Mouse (Mus musculus) forebrain, embryonic 14.5 days (tissue): Measurements from ENCODE around the gene Ssbp2. TPM values are rescaled to one million over a fixed set of nuclear protein-coding genes. Genes with fewer than 3 reads are reported as not detected.
A peak's percentile ranks its signal among the peaks of the same experiment; 100 is the strongest.

Experiments
- ATAC-seq: fragments of 200-750 bp; cut with Nextera tagmentation; 2 replicates; pipeline ENCODE4 v1.8.0; 2017; ENCODE audit warnings: mild to moderate bottlenecking, moderate library complexity
- DNase-seq: peaks from one replicate; pipeline ENCODE4 v3.0.0-alpha.2; 2015; ENCODE audit warnings: low spot score
- H3K27ac ChIP-seq: fragments of 300-500 bp; sonication (generic); 2 replicates; pipeline ENCODE4 v1.5.1; 2014; ENCODE audit warnings: low read depth, mild to moderate bottlenecking, control low read depth, low read length, moderate library complexity
- H3K27me3 ChIP-seq: fragments of 300-500 bp; sonication (generic); replicated peaks from 2 replicates; pipeline ENCODE4 v1.6.1; 2014; ENCODE audit warnings: low read length, control low read depth, mixed read lengths; ENCODE audit not compliant: control insufficient read depth, insufficient read depth
- H3K36me3 ChIP-seq: fragments of 300-500 bp; sonication (generic); 2 replicates; pipeline ENCODE4 v1.6.1; 2014; ENCODE audit warnings: low read length, control low read depth; ENCODE audit not compliant: control insufficient read depth, insufficient read depth
- H3K4me1 ChIP-seq: fragments of 300-500 bp; sonication (generic); 2 replicates; pipeline ENCODE4 v1.6.1; 2014; ENCODE audit warnings: antibody characterized with exemption, low read length, control low read depth; ENCODE audit not compliant: control insufficient read depth, insufficient read depth
- H3K4me2 ChIP-seq: fragments of 300-500 bp; sonication (generic); 2 replicates; pipeline ENCODE4 v1.6.1; 2014; ENCODE audit warnings: mild to moderate bottlenecking, control low read depth, low read length
- H3K4me3 ChIP-seq: fragments of 300-500 bp; sonication (generic); 2 replicates; pipeline ENCODE4 v1.5.1; 2014; ENCODE audit warnings: low read depth, low read length, control low read depth
- H3K9ac ChIP-seq: fragments of 300-500 bp; sonication (generic); 2 replicates; pipeline ENCODE4 v1.6.1; 2014; ENCODE audit warnings: mild to moderate bottlenecking, low read length, control low read depth, moderate library complexity
- H3K9me3 ChIP-seq: fragments of 300-500 bp; sonication (generic); replicated peaks from 2 replicates; pipeline ENCODE4 v1.6.1; 2016; ENCODE audit warnings: low read length, control low read depth, mixed read lengths; ENCODE audit not compliant: control insufficient read depth
- WGBS: fragments of 180-500 bp; shearing (Covaris S2); extraction: QIAGEN DNeasy Blood & Tissue Kit; methylation state at CpG from one replicate; pipeline ENCODE4 v1.1.7; 2014; 5-methylcytosine and 5-hydroxymethylcytosine counted together
- polyA plus RNA-seq: library from polyadenylated mRNA; unstranded; fragments of >200 nt; fragmentation: Nextera tagmentation; extraction: Ambion mirVana; gene quantifications from 2 replicates; pipeline ENCODE4 v1.2.1, GENCODE M21; 2014

The Ssbp2 gene
- polyA plus RNA-seq, 1 experiment from 2014 or later: 252 TPM

DNA sequence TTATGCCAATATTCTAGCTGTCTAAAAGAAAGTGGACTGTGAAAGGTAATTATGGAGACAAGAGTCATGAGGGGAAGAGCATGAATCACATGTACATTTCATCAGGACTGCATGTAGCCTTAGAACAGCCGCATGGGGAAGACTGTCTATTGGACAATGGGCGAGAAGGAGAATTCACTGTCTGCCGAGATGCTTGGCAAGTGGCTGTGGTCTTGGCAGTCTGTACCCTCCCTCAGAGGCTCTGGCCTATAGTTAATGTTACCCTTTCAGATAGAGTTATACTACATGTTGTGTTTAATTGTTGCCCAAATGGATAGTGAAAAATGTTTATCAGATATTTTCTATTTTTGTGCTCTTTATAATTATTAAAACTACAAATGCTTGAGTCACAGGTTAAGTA lies 156.0 kb downstream of the Ssbp2 start:
- H3K9ac ChIP-seq: no peak overlapping the region
- H3K27me3 ChIP-seq: no peaks in the 10 kb centered on the region
- H3K36me3 ChIP-seq: 0 out of 2 replicates have a peak, but pooled peaks cover 6% of the 10 kb centered on the region
- WGBS: 68% methylated on average over 3 of the region's 3 CpGs
- H3K27ac ChIP-seq: no peak overlapping the region
- ATAC-seq: no peak
- peak; percentile 22 for DNase-seq
- H3K4me1 ChIP-seq: no peaks in the 10 kb centered on the region
- no peak overlapping the region for H3K4me3 ChIP-seq
- no peak overlapping the region for H3K4me2 ChIP-seq
- no peaks in the 10 kb centered on the region for H3K9me3 ChIP-seq

DNA sequence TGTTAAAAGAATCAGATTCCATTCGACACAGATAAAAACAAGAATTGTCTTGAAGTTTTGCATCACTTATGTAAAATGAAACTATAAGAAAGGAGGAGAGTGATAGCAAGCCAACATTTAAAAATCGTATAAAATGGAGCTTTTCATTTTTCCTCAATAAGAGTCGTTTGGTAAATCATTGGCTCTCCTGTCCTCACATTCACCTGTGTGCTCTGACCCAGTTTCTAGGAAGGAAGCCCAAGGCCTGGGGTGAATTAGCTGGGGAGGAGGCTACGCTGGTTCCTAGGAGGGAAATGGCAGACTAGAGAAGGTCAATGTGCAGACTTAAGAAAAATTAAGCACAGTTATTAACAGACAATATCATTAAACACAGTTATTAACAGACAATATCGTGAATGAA lies 156.8 kb downstream of the Ssbp2 start:
- Histone ChIP-seq H3K9ac (no peak overlapping the region), H3K9me3 (no peaks in the 10 kb centered on the region), H3K4me1 (no peaks in the 10 kb centered on the region), H3K27ac (no peak overlapping the region), H3K36me3 (0 out of 2 replicates have a peak, but pooled peaks cover 6% of the 10 kb centered on the region), H3K4me2 (no peak overlapping the region), H3K4me3 (no peak overlapping the region), H3K27me3 (no peaks in the 10 kb centered on the region)
- DNase-seq (no peak), ATAC-seq (no peak)
- 91% methylated on average over 5 of the region's 5 CpGs for WGBS

DNA sequence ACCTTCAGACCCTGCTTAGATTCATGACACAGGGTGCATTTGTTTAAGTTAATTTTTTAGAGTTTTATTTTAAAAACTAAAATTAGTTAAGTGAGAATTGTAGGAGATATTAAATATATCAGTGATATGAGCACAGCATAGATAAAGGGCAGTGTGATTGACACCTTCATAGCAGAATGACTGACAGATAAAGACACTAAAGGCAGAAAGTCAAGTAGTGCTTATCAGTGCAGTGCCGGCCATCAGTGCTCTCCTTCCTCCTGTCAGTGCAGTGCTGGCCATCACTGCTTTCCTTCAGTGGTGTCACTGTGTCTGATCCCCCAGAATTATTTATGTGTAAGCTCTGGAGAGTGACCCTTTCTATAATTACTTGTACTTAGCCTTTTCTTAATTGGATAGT lies 159.3 kb downstream of the Ssbp2 start:
- no peaks in the 10 kb centered on the region for H3K9me3 ChIP-seq
- WGBS: 68% methylated on average over 1 of the region's 1 CpGs
- H3K36me3 ChIP-seq: 0 out of 2 replicates have a peak, but pooled peaks cover 6% of the 10 kb centered on the region
- H3K27ac ChIP-seq: no peak overlapping the region
- no peak overlapping the region for H3K9ac ChIP-seq
- ATAC-seq: no peak
- no peak for DNase-seq
- H3K4me2 ChIP-seq: no peak overlapping the region
- H3K27me3 ChIP-seq: no peaks in the 10 kb centered on the region
- H3K4me1 ChIP-seq: no peaks in the 10 kb centered on the region
- no peak overlapping the region for H3K4me3 ChIP-seq

DNA sequence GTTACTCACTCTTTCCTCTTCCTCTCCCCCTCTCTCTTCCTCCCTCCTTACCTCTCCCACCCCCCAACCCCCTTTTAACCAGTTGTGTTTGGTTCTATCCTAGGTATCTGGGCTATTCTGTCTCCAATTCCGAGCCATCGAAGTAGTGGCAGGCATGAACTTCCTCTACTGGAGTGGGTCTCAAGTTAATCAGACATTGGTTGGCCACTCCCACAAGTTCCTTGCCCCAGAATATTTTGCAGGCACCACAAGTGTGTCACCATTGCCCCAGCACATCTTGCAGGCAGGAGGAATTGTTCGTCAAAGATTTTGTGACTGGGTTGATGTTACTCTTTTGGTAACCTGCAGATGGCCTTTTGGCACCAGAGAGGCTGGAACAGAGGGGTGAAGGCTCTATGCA lies 160.5 kb downstream of the Ssbp2 start:
- no peak overlapping the region for H3K4me2 ChIP-seq
- 0 out of 2 replicates have a peak, but pooled peaks cover 6% of the 10 kb centered on the region for H3K36me3 ChIP-seq
- ATAC-seq: no peak
- H3K4me3 ChIP-seq: no peak overlapping the region
- 90% methylated on average over 3 of the region's 3 CpGs for WGBS
- no peaks in the 10 kb centered on the region for H3K4me1 ChIP-seq
- no peak for DNase-seq
- no peaks in the 10 kb centered on the region for H3K9me3 ChIP-seq
- H3K27ac ChIP-seq: no peak overlapping the region
- H3K9ac ChIP-seq: no peak overlapping the region
- H3K27me3 ChIP-seq: no peaks in the 10 kb centered on the region

DNA sequence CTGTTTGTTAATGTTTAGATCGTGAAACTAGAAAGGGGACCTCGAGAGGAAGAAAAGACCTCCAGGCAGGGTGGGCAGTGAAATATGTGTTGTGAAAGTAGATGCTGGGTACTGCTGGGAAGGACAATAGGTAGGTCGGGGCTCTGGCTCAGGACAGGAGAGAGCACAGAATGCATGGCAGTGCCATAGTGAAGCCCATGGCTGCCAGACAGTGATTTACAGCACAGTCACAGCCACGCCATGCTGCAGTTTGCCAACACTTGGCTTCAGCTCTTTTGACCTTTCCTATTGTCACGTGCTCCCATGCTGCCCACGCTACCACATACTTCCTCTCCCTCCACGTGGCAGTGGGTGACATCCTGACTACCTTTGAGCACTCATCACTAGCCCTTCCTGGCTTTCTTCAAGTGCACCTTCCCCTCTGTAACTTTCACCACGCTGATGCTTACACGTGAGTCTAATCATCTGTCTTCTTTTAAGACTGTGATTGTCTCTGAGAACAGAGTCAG lies 171.3 kb downstream of the Ssbp2 start:
- Histone ChIP-seq H3K27me3 (no peaks in the 10 kb centered on the region), H3K36me3 (no peaks in the 10 kb centered on the region), H3K4me2 (no peak overlapping the region), H3K4me1 (no peaks in the 10 kb centered on the region), H3K9me3 (no peaks in the 10 kb centered on the region), H3K4me3 (no peak overlapping the region), H3K9ac (no peak overlapping the region), H3K27ac (no peak overlapping the region)
- 80% methylated on average over 9 of the region's 9 CpGs for WGBS
- DNase-seq (no peak), ATAC-seq (no peak)

DNA sequence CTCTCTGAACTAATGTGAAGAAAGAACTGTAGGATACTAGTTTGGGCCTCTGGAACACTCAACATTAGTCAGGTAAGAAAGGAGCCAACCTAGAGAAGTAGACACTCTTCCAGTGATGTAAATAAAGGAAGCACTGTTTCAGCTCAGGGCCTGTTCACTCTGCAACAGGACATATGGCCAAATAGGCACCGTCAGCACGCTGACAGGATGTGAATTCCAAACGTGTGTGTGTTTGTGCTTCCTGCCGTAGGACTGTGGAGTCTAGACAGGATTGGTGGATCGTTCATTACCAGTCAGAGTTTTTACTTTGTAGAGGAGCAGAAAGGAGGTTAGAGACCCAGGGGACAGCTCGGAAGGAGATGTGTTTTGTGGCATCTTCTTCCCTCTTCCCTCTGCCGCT lies 174.0 kb downstream of the Ssbp2 start:
- ATAC-seq: peak; percentile 18; the same call in 1 of the 2 replicates
- Histone ChIP-seq H3K4me3 (no peak overlapping the region), H3K27ac (no peak overlapping the region)

DNA sequence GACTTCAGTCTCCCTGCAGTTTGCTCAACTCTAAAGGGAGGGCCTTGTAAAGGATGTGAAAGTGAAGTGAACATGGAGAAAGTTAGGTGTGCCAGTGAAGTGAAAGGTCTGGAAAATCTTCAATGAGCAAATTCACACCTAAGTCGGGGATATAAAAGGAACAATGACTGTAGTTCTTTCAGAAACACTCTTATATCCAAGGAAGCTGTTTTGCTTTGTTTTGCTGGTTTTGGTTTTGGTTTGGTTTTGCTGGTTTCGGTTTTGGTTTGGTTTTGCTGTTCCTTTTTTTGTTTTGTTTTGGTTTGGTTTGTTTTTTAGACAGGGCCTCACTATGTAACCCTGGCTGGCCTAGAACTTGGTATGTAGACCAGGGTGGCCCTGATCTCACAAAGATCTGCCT lies 175.9 kb downstream of the Ssbp2 start:
- Histone ChIP-seq H3K36me3 (no peaks in the 10 kb centered on the region), H3K9ac (no peak overlapping the region), H3K4me1 (no peaks in the 10 kb centered on the region), H3K4me2 (no peak overlapping the region), H3K27me3 (no peaks in the 10 kb centered on the region), H3K27ac (no peak overlapping the region), H3K9me3 (no peaks in the 10 kb centered on the region), H3K4me3 (no peak overlapping the region)
- DNase-seq (no peak), ATAC-seq (no peak)
- 89% methylated on average over 2 of the region's 2 CpGs for WGBS

More for the DNA sequence above, 174.0 kb downstream of the Ssbp2 start:
- no peak for DNase-seq
- Histone ChIP-seq H3K4me2 (no peak overlapping the region), H3K36me3 (no peaks in the 10 kb centered on the region), H3K27me3 (no peaks in the 10 kb centered on the region), H3K9me3 (no peaks in the 10 kb centered on the region), H3K4me1 (no peaks in the 10 kb centered on the region), H3K9ac (no peak overlapping the region)
- WGBS: 75% methylated on average over 7 of the region's 7 CpGs

DNA sequence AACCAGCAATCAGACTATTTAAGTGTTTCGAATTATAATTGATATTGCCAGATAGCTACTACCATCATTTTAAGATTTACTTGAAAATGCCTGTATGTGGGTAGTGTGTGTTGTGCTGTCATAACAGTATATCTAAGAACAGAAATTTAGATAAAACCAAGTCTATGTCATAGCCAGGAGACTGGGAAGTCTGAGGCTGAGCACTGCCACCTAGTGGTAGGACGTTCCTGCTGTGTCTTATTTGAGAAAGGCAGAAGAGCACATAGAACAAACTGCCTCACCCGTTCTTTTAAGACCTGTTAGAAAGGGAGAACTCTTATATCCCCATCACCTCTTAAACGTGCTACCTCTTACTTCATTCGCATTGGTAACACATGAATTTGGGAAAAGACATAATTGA lies 176.7 kb downstream of the Ssbp2 start:
- peak; percentile 93 for DNase-seq
- no peaks in the 10 kb centered on the region for H3K4me1 ChIP-seq
- peak; percentile 92 for ATAC-seq
- 13% methylated on average over 5 of the region's 5 CpGs for WGBS
- no peak overlapping the region for H3K4me3 ChIP-seq
- no peaks in the 10 kb centered on the region for H3K36me3 ChIP-seq
- no peaks in the 10 kb centered on the region for H3K9me3 ChIP-seq
- no peaks in the 10 kb centered on the region for H3K27me3 ChIP-seq
- H3K27ac ChIP-seq: no peak overlapping the region
- no peak overlapping the region for H3K4me2 ChIP-seq
- H3K9ac ChIP-seq: no peak overlapping the region

DNA sequence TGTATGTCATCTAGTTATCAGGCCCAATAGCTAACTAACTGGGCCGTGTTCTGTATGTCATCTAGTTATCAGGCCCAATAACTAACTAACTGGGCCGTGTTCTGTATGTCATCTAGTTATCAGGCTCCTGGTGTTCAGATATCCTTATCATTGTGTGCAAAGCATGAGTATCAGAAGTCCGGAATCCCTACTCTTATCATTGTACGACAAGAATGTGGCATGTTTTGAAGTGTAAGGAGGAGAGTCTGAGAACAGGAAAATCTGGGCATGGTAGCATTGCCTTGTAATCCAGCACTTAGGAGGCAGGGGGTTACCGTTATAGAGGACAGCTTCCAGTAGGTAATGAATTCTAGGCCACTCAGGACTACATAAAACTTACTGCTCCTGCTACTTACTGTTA lies 178.8 kb downstream of the Ssbp2 start:
- ATAC-seq: no peak
- H3K9ac ChIP-seq: no peak overlapping the region
- no peaks in the 10 kb centered on the region for H3K9me3 ChIP-seq
- H3K36me3 ChIP-seq: no peaks in the 10 kb centered on the region
- H3K4me3 ChIP-seq: no peak overlapping the region
- 87% methylated on average over 5 of the region's 5 CpGs for WGBS
- no peaks in the 10 kb centered on the region for H3K27me3 ChIP-seq
- H3K4me1 ChIP-seq: no peaks in the 10 kb centered on the region
- no peak overlapping the region for H3K27ac ChIP-seq
- H3K4me2 ChIP-seq: no peak overlapping the region
- DNase-seq: no peak
